Mouse (Mus musculus): ENCODE measurements around the gene Prkn. TPM values are rescaled to one million over a fixed set of nuclear protein-coding genes. Genes with fewer than 3 reads are reported as not detected.

Prkn gene
- polyA plus RNA-seq, 1 experiment from 2014 or later: 1.5 TPM

GRCm38 (mm10) chr17:11385246-11385645, 545.1 kb downstream of the Prkn start:
- H3K9ac ChIP-seq (ENCODE audit: low read length): no peak overlapping the region
- H3K27me3 ChIP-seq (ENCODE audit: control insufficient read depth, insufficient read depth, low read length): no peaks in the 10 kb centered on the region
- no peak overlapping the region for H3K4me3 ChIP-seq (ENCODE audit: low read depth, low read length)
- ATAC-seq (replicated peaks; ENCODE audit: low FRiP score): no peak
- H3K27ac ChIP-seq (ENCODE audit: low read depth, low read length): no peak overlapping the region
- no peak overlapping the region for H3K4me2 ChIP-seq (ENCODE audit: low read depth, low read length, severe bottlenecking)
- no peaks in the 10 kb centered on the region for H3K9me3 ChIP-seq (ENCODE audit: control insufficient read depth, low read length)
- H3K4me1 ChIP-seq (replicated peaks; ENCODE audit: control insufficient read depth, insufficient read depth, low read length): no peaks in the 10 kb centered on the region
- DNase-seq (ENCODE audit: low spot score): no peak
- no peaks in the 10 kb centered on the region for H3K36me3 ChIP-seq (ENCODE audit: control insufficient read depth, insufficient read depth, low read length)
- WGBS: 85% methylated on average over 4 of the region's 4 CpGs

GRCm38 (mm10) chr17:11392622-11393294, 552.6 kb downstream of the Prkn start:
- no peak for ATAC-seq (replicated peaks; ENCODE audit: low FRiP score)
- H3K9me3 ChIP-seq (ENCODE audit: control insufficient read depth, low read length): no peaks in the 10 kb centered on the region
- WGBS: 78% methylated on average over 11 of the region's 11 CpGs
- no peaks in the 10 kb centered on the region for H3K36me3 ChIP-seq (ENCODE audit: control insufficient read depth, insufficient read depth, low read length)
- H3K9ac ChIP-seq (ENCODE audit: low read length): no peak overlapping the region
- H3K4me1 ChIP-seq (replicated peaks; ENCODE audit: control insufficient read depth, insufficient read depth, low read length): no peaks in the 10 kb centered on the region
- H3K4me2 ChIP-seq (ENCODE audit: low read depth, low read length, severe bottlenecking): no peak overlapping the region
- no peaks in the 10 kb centered on the region for H3K27me3 ChIP-seq (ENCODE audit: control insufficient read depth, insufficient read depth, low read length)
- H3K4me3 ChIP-seq (ENCODE audit: low read depth, low read length): no peak overlapping the region
- no peak overlapping the region for H3K27ac ChIP-seq (ENCODE audit: low read depth, low read length)
- DNase-seq (ENCODE audit: low spot score): no peak

- WGBS: 92% methylated on average over 6 of the region's 6 CpGs
- Histone ChIP-seq H3K27ac (ENCODE audit: low read depth, low read length) (no peak overlapping the region), H3K4me2 (ENCODE audit: low read depth, low read length, severe bottlenecking) (no peak overlapping the region), H3K36me3 (ENCODE audit: control insufficient read depth, insufficient read depth, low read length) (no peaks in the 10 kb centered on the region), H3K9me3 (ENCODE audit: control insufficient read depth, low read length) (no peaks in the 10 kb centered on the region), H3K4me3 (ENCODE audit: low read depth, low read length) (no peak overlapping the region), H3K4me1 (replicated peaks; ENCODE audit: control insufficient read depth, insufficient read depth, low read length) (no peaks in the 10 kb centered on the region), H3K9ac (ENCODE audit: low read length) (no peak overlapping the region), H3K27me3 (ENCODE audit: control insufficient read depth, insufficient read depth, low read length) (no peaks in the 10 kb centered on the region)
- no peak for DNase-seq (ENCODE audit: low spot score)
- no peak for ATAC-seq (replicated peaks; ENCODE audit: low FRiP score)
Measured at GRCm38 (mm10) chr17:11394607-11395006, 554.4 kb downstream of the Prkn start.

GRCm38 (mm10) chr17:11397678-11398077, 557.5 kb downstream of the Prkn start:
- ATAC-seq (replicated peaks; ENCODE audit: low FRiP score) (no peak), DNase-seq (ENCODE audit: low spot score) (no peak)
- no peak overlapping the region for H3K4me3 ChIP-seq (ENCODE audit: low read depth, low read length)
- H3K4me2 ChIP-seq (ENCODE audit: low read depth, low read length, severe bottlenecking): no peak overlapping the region
- H3K36me3 ChIP-seq (ENCODE audit: control insufficient read depth, insufficient read depth, low read length): no peaks in the 10 kb centered on the region
- H3K27ac ChIP-seq (ENCODE audit: low read depth, low read length): no peak overlapping the region
- H3K9me3 ChIP-seq (ENCODE audit: control insufficient read depth, low read length): no peaks in the 10 kb centered on the region
- H3K27me3 ChIP-seq (ENCODE audit: control insufficient read depth, insufficient read depth, low read length): no peaks in the 10 kb centered on the region
- 86% methylated on average over 4 of the region's 4 CpGs for WGBS
- no peaks in the 10 kb centered on the region for H3K4me1 ChIP-seq (replicated peaks; ENCODE audit: control insufficient read depth, insufficient read depth, low read length)
- H3K9ac ChIP-seq (ENCODE audit: low read length): no peak overlapping the region

- no peaks in the 10 kb centered on the region for H3K4me1 ChIP-seq (replicated peaks; ENCODE audit: control insufficient read depth, insufficient read depth, low read length)
- no peak for ATAC-seq (replicated peaks; ENCODE audit: low FRiP score)
- no peak for DNase-seq (ENCODE audit: low spot score)
- no peak overlapping the region for H3K4me3 ChIP-seq (ENCODE audit: low read depth, low read length)
- 85% methylated on average over 2 of the region's 2 CpGs for WGBS
- no peaks in the 10 kb centered on the region for H3K36me3 ChIP-seq (ENCODE audit: control insufficient read depth, insufficient read depth, low read length)
- H3K4me2 ChIP-seq (ENCODE audit: low read depth, low read length, severe bottlenecking): no peak overlapping the region
- no peaks in the 10 kb centered on the region for H3K27me3 ChIP-seq (ENCODE audit: control insufficient read depth, insufficient read depth, low read length)
- no peak overlapping the region for H3K9ac ChIP-seq (ENCODE audit: low read length)
- H3K27ac ChIP-seq (ENCODE audit: low read depth, low read length): no peak overlapping the region
- no peaks in the 10 kb centered on the region for H3K9me3 ChIP-seq (ENCODE audit: control insufficient read depth, low read length)
Measured at GRCm38 (mm10) chr17:11402225-11402875, 562.2 kb downstream of the Prkn start.

- H3K9ac ChIP-seq (ENCODE audit: low read length): no peak overlapping the region
- ATAC-seq (replicated peaks; ENCODE audit: low FRiP score) (no peak), DNase-seq (ENCODE audit: low spot score) (no peak)
- H3K27ac ChIP-seq (ENCODE audit: low read depth, low read length): no peak overlapping the region
- no peak overlapping the region for H3K4me2 ChIP-seq (ENCODE audit: low read depth, low read length, severe bottlenecking)
- H3K27me3 ChIP-seq (ENCODE audit: control insufficient read depth, insufficient read depth, low read length): no peaks in the 10 kb centered on the region
- no peak overlapping the region for H3K4me3 ChIP-seq (ENCODE audit: low read depth, low read length)
- no peaks in the 10 kb centered on the region for H3K9me3 ChIP-seq (ENCODE audit: control insufficient read depth, low read length)
- H3K4me1 ChIP-seq (replicated peaks; ENCODE audit: control insufficient read depth, insufficient read depth, low read length): no peaks in the 10 kb centered on the region
- WGBS: 86% methylated on average over 10 of the region's 10 CpGs
- H3K36me3 ChIP-seq (ENCODE audit: control insufficient read depth, insufficient read depth, low read length): no peaks in the 10 kb centered on the region
Measured at GRCm38 (mm10) chr17:11411414-11411813, 571.2 kb downstream of the Prkn start.

GRCm38 (mm10) chr17:11413688-11414087, 573.5 kb downstream of the Prkn start:
- H3K27me3 ChIP-seq (ENCODE audit: control insufficient read depth, insufficient read depth, low read length): no peaks in the 10 kb centered on the region
- H3K36me3 ChIP-seq (ENCODE audit: control insufficient read depth, insufficient read depth, low read length): no peaks in the 10 kb centered on the region
- no peak for ATAC-seq (replicated peaks; ENCODE audit: low FRiP score)
- no peak overlapping the region for H3K9ac ChIP-seq (ENCODE audit: low read length)
- 60% methylated on average over 5 of the region's 5 CpGs for WGBS
- no peak for DNase-seq (ENCODE audit: low spot score)
- no peak overlapping the region for H3K4me2 ChIP-seq (ENCODE audit: low read depth, low read length, severe bottlenecking)
- no peaks in the 10 kb centered on the region for H3K4me1 ChIP-seq (replicated peaks; ENCODE audit: control insufficient read depth, insufficient read depth, low read length)
- H3K4me3 ChIP-seq (ENCODE audit: low read depth, low read length): no peak overlapping the region
- no peaks in the 10 kb centered on the region for H3K9me3 ChIP-seq (ENCODE audit: control insufficient read depth, low read length)
- no peak overlapping the region for H3K27ac ChIP-seq (ENCODE audit: low read depth, low read length)

GRCm38 (mm10) chr17:11414288-11414687, 574.1 kb downstream of the Prkn start:
- Histone ChIP-seq H3K27ac (ENCODE audit: low read depth, low read length) (no peak overlapping the region), H3K4me1 (replicated peaks; ENCODE audit: control insufficient read depth, insufficient read depth, low read length) (no peaks in the 10 kb centered on the region), H3K9me3 (ENCODE audit: control insufficient read depth, low read length) (no peaks in the 10 kb centered on the region), H3K27me3 (ENCODE audit: control insufficient read depth, insufficient read depth, low read length) (no peaks in the 10 kb centered on the region), H3K36me3 (ENCODE audit: control insufficient read depth, insufficient read depth, low read length) (no peaks in the 10 kb centered on the region), H3K4me3 (ENCODE audit: low read depth, low read length) (no peak overlapping the region), H3K9ac (ENCODE audit: low read length) (no peak overlapping the region), H3K4me2 (ENCODE audit: low read depth, low read length, severe bottlenecking) (no peak overlapping the region)
- WGBS: 89% methylated on average over 4 of the region's 4 CpGs
- ATAC-seq (replicated peaks; ENCODE audit: low FRiP score) (no peak), DNase-seq (ENCODE audit: low spot score) (no peak)

GRCm38 (mm10) chr17:11417150-11417549, 577.0 kb downstream of the Prkn start:
- DNase-seq (ENCODE audit: low spot score): no peak
- no peaks in the 10 kb centered on the region for H3K36me3 ChIP-seq (ENCODE audit: control insufficient read depth, insufficient read depth, low read length)
- no peaks in the 10 kb centered on the region for H3K9me3 ChIP-seq (ENCODE audit: control insufficient read depth, low read length)
- no peak for ATAC-seq (replicated peaks; ENCODE audit: low FRiP score)
- no peak overlapping the region for H3K4me2 ChIP-seq (ENCODE audit: low read depth, low read length, severe bottlenecking)
- H3K4me1 ChIP-seq (replicated peaks; ENCODE audit: control insufficient read depth, insufficient read depth, low read length): no peaks in the 10 kb centered on the region
- H3K4me3 ChIP-seq (ENCODE audit: low read depth, low read length): no peak overlapping the region
- H3K27me3 ChIP-seq (ENCODE audit: control insufficient read depth, insufficient read depth, low read length): no peaks in the 10 kb centered on the region
- H3K9ac ChIP-seq (ENCODE audit: low read length): no peak overlapping the region
- 89% methylated on average over 3 of the region's 3 CpGs for WGBS
- no peak overlapping the region for H3K27ac ChIP-seq (ENCODE audit: low read depth, low read length)
